Mouse (Mus musculus) testis, adult 2 months (tissue): ENCODE results near the gene Hpn. TPM values are rescaled to one million over a fixed set of nuclear protein-coding genes. Genes with fewer than 3 reads are reported as not detected.

Source experiments
- H3K27ac ChIP-seq: fragments of 200-500 bp; 2 replicates; pipeline ENCODE4 v1.5.1; 2012; ENCODE audit warnings: low read depth, low read length; ENCODE audit not compliant: control insufficient read depth, insufficient read depth
- H3K27me3 ChIP-seq: fragments of 200-500 bp; 2 replicates; pipeline ENCODE4 v1.6.1; 2012; ENCODE audit warnings: mild to moderate bottlenecking, low read length, moderate library complexity; ENCODE audit not compliant: control insufficient read depth, insufficient read depth
- H3K36me3 ChIP-seq: fragments of 200-500 bp; 2 replicates; pipeline ENCODE4 v1.6.1; 2012; ENCODE audit warnings: mild to moderate bottlenecking, low read length; ENCODE audit not compliant: control insufficient read depth, insufficient read depth
- H3K4me1 ChIP-seq: fragments of 200-500 bp; 2 replicates; pipeline ENCODE4 v1.6.1; 2012; ENCODE audit warnings: low read length; ENCODE audit not compliant: control insufficient read depth, insufficient read depth
- H3K4me3 ChIP-seq: fragments of 200-500 bp; 2 replicates; pipeline ENCODE4 v1.5.1; 2012; ENCODE audit warnings: low read depth, mild to moderate bottlenecking, low read length, moderate library complexity, mixed read lengths; ENCODE audit not compliant: control insufficient read depth
- CTCF ChIP-seq: fragments of 200-500 bp; IDR thresholded peaks from 2 replicates; pipeline ENCODE4 v1.5.1; 2012; ENCODE audit warnings: low read depth, mild to moderate bottlenecking, inconsistent platforms, low read length, moderate library complexity; ENCODE audit not compliant: control insufficient read depth, insufficient read depth, insufficient replicate concordance
- POLR2A ChIP-seq: fragments of 200-500 bp; IDR thresholded peaks from 2 replicates; pipeline ENCODE4 v1.6.1; 2012; ENCODE audit warnings: low read depth, mild to moderate bottlenecking, inconsistent platforms, low read length, moderate library complexity; ENCODE audit not compliant: control insufficient read depth
- polyA plus RNA-seq: library from polyadenylated mRNA; depleted of rRNA; stranded (reverse); fragments of >200 nt; gene quantifications from 2 replicates; pipeline ENCODE4 v1.2.3, GENCODE M21; 2012

Hpn gene
- polyA plus RNA-seq, 1 experiment: 0.73 TPM

DNA sequence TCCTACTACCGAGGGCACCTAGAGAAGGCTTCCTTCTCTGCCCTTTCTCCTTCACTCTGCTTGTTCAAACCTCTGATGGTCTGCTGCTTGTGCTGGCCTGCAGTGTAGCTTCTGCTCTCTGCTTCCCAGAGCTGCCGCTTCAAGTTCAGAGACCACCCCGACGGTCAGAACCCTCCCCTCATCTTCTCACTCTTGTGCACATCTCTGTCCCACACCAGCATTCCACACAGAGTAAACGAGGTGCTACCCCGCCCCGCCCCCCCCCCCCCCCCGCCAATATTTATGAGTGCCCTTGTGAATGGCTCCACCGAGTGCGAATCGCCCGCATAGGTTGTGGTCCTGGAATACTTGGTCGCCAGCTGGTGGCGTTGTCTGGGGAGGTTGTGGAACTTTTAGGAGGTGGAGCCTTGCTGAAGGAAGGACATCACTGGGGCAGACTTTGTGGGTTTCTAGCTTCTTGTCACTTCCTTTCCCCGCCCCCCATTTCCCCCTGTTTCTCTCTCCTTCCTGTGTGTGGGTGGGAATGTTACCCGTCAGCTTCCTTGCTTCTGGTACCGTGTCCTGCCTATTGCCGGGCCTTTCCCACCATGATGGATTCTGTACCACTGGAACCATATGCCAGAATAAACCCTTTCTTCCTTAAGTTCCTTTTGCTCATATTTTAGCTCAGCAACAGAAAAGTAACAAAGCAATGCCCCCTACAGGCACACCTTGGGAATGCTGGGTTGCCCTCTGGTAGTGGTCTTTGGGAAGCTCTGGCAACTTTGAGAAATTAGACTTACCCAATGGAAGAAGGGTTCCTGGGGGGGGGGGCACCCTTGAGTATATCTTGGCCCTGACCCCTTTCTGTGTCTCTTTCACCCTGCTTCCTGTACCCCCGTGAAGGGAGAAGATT lies 41.2 kb upstream of the Hpn start:
- Histone ChIP-seq H3K4me1 (peaks cover 11% of the 10 kb centered on the region), H3K27me3 (no peaks in the 10 kb centered on the region), H3K36me3 (no peaks in the 10 kb centered on the region), H3K27ac (peak overlapping the region; percentile 67), H3K4me3 (no peak overlapping the region)
- TF ChIP-seq POLR2A: no peak
- no peak for TF ChIP-seq CTCF

GRCm38 (mm10) chr7:31155296-31156033 lies 40.4 kb upstream of the Hpn start, which contains the start of gene Gramd1a:
Gene Gramd1a (minus strand): TSS chr7:31155896.
- H3K27ac ChIP-seq: peak within 1 kb of the TSS; percentile 81
- peaks cover 15% of the 10 kb centered on the region for H3K4me1 ChIP-seq
- no peak within 1 kb of the TSS; the same call in 1 of the 2 replicates for H3K4me3 ChIP-seq
- TF ChIP-seq POLR2A: no peak
- no peak for TF ChIP-seq CTCF
- no peaks in the 10 kb centered on the region for H3K27me3 ChIP-seq
- no peaks in the 10 kb centered on the region for H3K36me3 ChIP-seq

- Histone ChIP-seq H3K27ac (0 out of 2 replicates have a peak overlapping the region, but pooled peaks have one; percentile 14), H3K4me1 (peaks cover 23% of the 10 kb centered on the region), H3K27me3 (no peaks in the 10 kb centered on the region), H3K36me3 (no peaks in the 10 kb centered on the region), H3K4me3 (no peak overlapping the region)
- TF ChIP-seq CTCF: no peak
These were observed 38.6 kb upstream of the Hpn start for GRCm38 (mm10) chr7:31153536-31154320.

GRCm38 (mm10) chr7:31151301-31152241 lies 36.5 kb upstream of the Hpn start:
- no peak for TF ChIP-seq CTCF
- no peak for TF ChIP-seq POLR2A
- no peaks in the 10 kb centered on the region for H3K36me3 ChIP-seq
- peak overlapping the region; percentile 88 for H3K27ac ChIP-seq
- no peaks in the 10 kb centered on the region for H3K27me3 ChIP-seq
- H3K4me1 ChIP-seq: peaks cover 38% of the 10 kb centered on the region
- peak overlapping the region; percentile 85 for H3K4me3 ChIP-seq

- H3K4me3 ChIP-seq: peak overlapping the region; percentile 85
- no peaks in the 10 kb centered on the region for H3K36me3 ChIP-seq
- TF ChIP-seq CTCF (no peak), POLR2A (no peak; the same call in 1 of the 2 replicates)
- peaks cover 35% of the 10 kb centered on the region for H3K4me1 ChIP-seq
- H3K27ac ChIP-seq: peak overlapping the region; percentile 88
- no peaks in the 10 kb centered on the region for H3K27me3 ChIP-seq
These were observed 35.6 kb upstream of the Hpn start for GRCm38 (mm10) chr7:31150566-31151300.
